Mouse (Mus musculus): ENCODE results near the gene Gm49366. TPM values are rescaled to one million over a fixed set of nuclear protein-coding genes. Genes with fewer than 3 reads are reported as not detected.
"Not testable (repeated sequence)": the region's sequence is repeated elsewhere in the genome, so short reads cannot be mapped to it uniquely, and the experiment has no call there.

The Gm49366 gene
- total RNA-seq, 1 experiment = not detected

GRCm38 (mm10) chr12:84000418-84000817 is 38.3 kb upstream of the Gm49366 start:
- Histone ChIP-seq H3K4me1 (ENCODE audit: control insufficient read depth in 2 of 2, insufficient read depth in 2 of 2, low read length in 2 of 2, poor library complexity in 1 of 2) (no peaks in the 10 kb centered on the region; a peak in 1 of 4 replicates), H3K36me3 (ENCODE audit: control insufficient read depth, insufficient read depth, low read length, poor library complexity, severe bottlenecking) (no peaks in the 10 kb centered on the region), H3K9ac (ENCODE audit: insufficient read depth, low read depth, low read length, poor library complexity, severe bottlenecking) (no peak overlapping the region), H3K9me3 (ENCODE audit: control insufficient read depth, insufficient read depth, low read depth, low read length) (peaks cover 2% of the 10 kb centered on the region; the same call in 1 of the 2 replicates), H3K4me3 (ENCODE audit: insufficient read depth in 1 of 2, low read depth in 1 of 2, low read length in 2 of 2, poor library complexity in 1 of 2, severe bottlenecking in 1 of 2) (no peak overlapping the region), H3K27ac (ENCODE audit: insufficient read depth, low read depth, low read length, poor library complexity, severe bottlenecking) (no peak overlapping the region)
- in situ Hi-C loops (cut with MboI; ENCODE audit: low sequenced_read_pairs in 2 of 2, unreplicated experiment in 2 of 2) = no loop called here
- DNase-seq (ENCODE audit: low read depth, low spot score) = no peak
- TF ChIP-seq HCFC1 (IDR thresholded peaks at IDR 0.05; ENCODE audit: borderline replicate concordance, insufficient read depth, low read length) (no peak), ZC3H11A (IDR thresholded peaks at IDR 0.05; ENCODE audit: borderline replicate concordance, low read depth, low read length) (no peak), ZNF384 (IDR thresholded peaks at IDR 0.05; ENCODE audit: low read depth, low read length) (no peak), MAFK (IDR thresholded peaks at IDR 0.05; ENCODE audit: insufficient read depth, low read depth, low read length) (no peak)

GRCm38 (mm10) chr12:84003866-84004265 is 34.9 kb upstream of the Gm49366 start:
- no peaks in the 10 kb centered on the region for H3K4me1 ChIP-seq (ENCODE audit: control insufficient read depth in 2 of 2, insufficient read depth in 2 of 2, low read length in 2 of 2, poor library complexity in 1 of 2)
- H3K9me3 ChIP-seq (ENCODE audit: control insufficient read depth, insufficient read depth, low read depth, low read length) = peaks cover 2% of the 10 kb centered on the region; the same call in 1 of the 2 replicates
- no peak overlapping the region for H3K27ac ChIP-seq (ENCODE audit: insufficient read depth, low read depth, low read length, poor library complexity, severe bottlenecking)
- DNase-seq (ENCODE audit: low read depth, low spot score) = no peak
- H3K9ac ChIP-seq (ENCODE audit: insufficient read depth, low read depth, low read length, poor library complexity, severe bottlenecking) = no peak overlapping the region
- TF ChIP-seq HCFC1 (IDR thresholded peaks at IDR 0.05; ENCODE audit: borderline replicate concordance, insufficient read depth, low read length) = no peak
- no peak for TF ChIP-seq MAFK (IDR thresholded peaks at IDR 0.05; ENCODE audit: insufficient read depth, low read depth, low read length)
- no peak for TF ChIP-seq ZNF384 (IDR thresholded peaks at IDR 0.05; ENCODE audit: low read depth, low read length)
- no peak for TF ChIP-seq ZC3H11A (IDR thresholded peaks at IDR 0.05; ENCODE audit: borderline replicate concordance, low read depth, low read length)
- no peak for TF ChIP-seq CHD2 (IDR thresholded peaks at IDR 0.05; ENCODE audit: low read depth, low read length)
- no peak overlapping the region for H3K4me3 ChIP-seq (ENCODE audit: insufficient read depth in 1 of 2, low read depth in 1 of 2, low read length in 2 of 2, poor library complexity in 1 of 2, severe bottlenecking in 1 of 2)
- no peaks in the 10 kb centered on the region for H3K36me3 ChIP-seq (ENCODE audit: control insufficient read depth, insufficient read depth, low read length, poor library complexity, severe bottlenecking)
- in situ Hi-C loops (cut with MboI; ENCODE audit: low sequenced_read_pairs in 2 of 2, unreplicated experiment in 2 of 2) = no loop called here

- H3K4me3 ChIP-seq (ENCODE audit: insufficient read depth in 1 of 2, low read depth in 1 of 2, low read length in 2 of 2, poor library complexity in 1 of 2, severe bottlenecking in 1 of 2) = no peak overlapping the region
- in situ Hi-C loops (cut with MboI; ENCODE audit: low sequenced_read_pairs in 2 of 2, unreplicated experiment in 2 of 2) = no loop called here
- peak overlapping the region; percentile 28; the same call in 1 of the 2 replicates for H3K27ac ChIP-seq (ENCODE audit: insufficient read depth, low read depth, low read length, poor library complexity, severe bottlenecking)
- no peak for DNase-seq (ENCODE audit: low read depth, low spot score)
- no peaks in the 10 kb centered on the region; the same call in 1 of the 2 replicates for H3K36me3 ChIP-seq (ENCODE audit: control insufficient read depth, insufficient read depth, low read length, poor library complexity, severe bottlenecking)
- no peak for TF ChIP-seq ZNF384 (IDR thresholded peaks at IDR 0.05; ENCODE audit: low read depth, low read length)
- no peak for TF ChIP-seq ZC3H11A (IDR thresholded peaks at IDR 0.05; ENCODE audit: borderline replicate concordance, low read depth, low read length)
- TF ChIP-seq MAFK (IDR thresholded peaks at IDR 0.05; ENCODE audit: insufficient read depth, low read depth, low read length) = no peak
- no peak for TF ChIP-seq HCFC1 (IDR thresholded peaks at IDR 0.05; ENCODE audit: borderline replicate concordance, insufficient read depth, low read length)
- no peak for TF ChIP-seq CHD2 (IDR thresholded peaks at IDR 0.05; ENCODE audit: low read depth, low read length)
- no peak overlapping the region for H3K9ac ChIP-seq (ENCODE audit: insufficient read depth, low read depth, low read length, poor library complexity, severe bottlenecking)
- H3K9me3 ChIP-seq (ENCODE audit: control insufficient read depth, insufficient read depth, low read depth, low read length) = peaks cover 2% of the 10 kb centered on the region; the same call in 1 of the 2 replicates
- no peaks in the 10 kb centered on the region for H3K4me1 ChIP-seq (ENCODE audit: control insufficient read depth in 2 of 2, insufficient read depth in 2 of 2, low read length in 2 of 2, poor library complexity in 1 of 2)
Observed at GRCm38 (mm10) chr12:84008251-84008650, 30.5 kb upstream of the Gm49366 start.

- peak overlapping the region in 1 of 2 experiments; percentile 54; a peak in 2 of 4 replicates for H3K4me3 ChIP-seq (ENCODE audit: insufficient read depth in 1 of 2, low read depth in 1 of 2, low read length in 2 of 2, poor library complexity in 1 of 2, severe bottlenecking in 1 of 2)
- TF ChIP-seq HCFC1 (IDR thresholded peaks at IDR 0.05; ENCODE audit: borderline replicate concordance, insufficient read depth, low read length) = no peak
- TF ChIP-seq ZC3H11A (IDR thresholded peaks at IDR 0.05; ENCODE audit: borderline replicate concordance, low read depth, low read length) = no peak
- no peak for TF ChIP-seq CHD2 (IDR thresholded peaks at IDR 0.05; ENCODE audit: low read depth, low read length)
- TF ChIP-seq MAFK (IDR thresholded peaks at IDR 0.05; ENCODE audit: insufficient read depth, low read depth, low read length) = no peak
- TF ChIP-seq ZNF384 (IDR thresholded peaks at IDR 0.05; ENCODE audit: low read depth, low read length) = no peak
- in situ Hi-C loops (cut with MboI; ENCODE audit: low sequenced_read_pairs in 2 of 2, unreplicated experiment in 2 of 2) = no loop called here
- H3K27ac ChIP-seq (ENCODE audit: insufficient read depth, low read depth, low read length, poor library complexity, severe bottlenecking) = no peak overlapping the region
- no peaks in the 10 kb centered on the region for H3K4me1 ChIP-seq (ENCODE audit: control insufficient read depth in 2 of 2, insufficient read depth in 2 of 2, low read length in 2 of 2, poor library complexity in 1 of 2)
- no peak for DNase-seq (ENCODE audit: low read depth, low spot score)
- no peaks in the 10 kb centered on the region; the same call in 1 of the 2 replicates for H3K36me3 ChIP-seq (ENCODE audit: control insufficient read depth, insufficient read depth, low read length, poor library complexity, severe bottlenecking)
- H3K9me3 ChIP-seq (ENCODE audit: control insufficient read depth, insufficient read depth, low read depth, low read length) = no peaks in the 10 kb centered on the region
- H3K9ac ChIP-seq (ENCODE audit: insufficient read depth, low read depth, low read length, poor library complexity, severe bottlenecking) = no peak overlapping the region
Observed at GRCm38 (mm10) chr12:84008729-84009128, 30.0 kb upstream of the Gm49366 start.

GRCm38 (mm10) chr12:84009171-84009965 is 29.4 kb upstream of the Gm49366 start, which contains the start of gene Acot1:
Acot1 (plus strand) TSS chr12:84009490.
- peak within 1 kb of the TSS; percentile 28; the same call in 1 of the 2 replicates for H3K27ac ChIP-seq (ENCODE audit: insufficient read depth, low read depth, low read length, poor library complexity, severe bottlenecking)
- H3K4me1 ChIP-seq (ENCODE audit: control insufficient read depth in 2 of 2, insufficient read depth in 2 of 2, low read length in 2 of 2, poor library complexity in 1 of 2); in situ Hi-C loops (cut with MboI; ENCODE audit: low sequenced_read_pairs in 2 of 2, unreplicated experiment in 2 of 2); H3K9me3 ChIP-seq (ENCODE audit: control insufficient read depth, insufficient read depth, low read depth, low read length); DNase-seq (ENCODE audit: low read depth, low spot score); H3K36me3 ChIP-seq (ENCODE audit: control insufficient read depth, insufficient read depth, low read length, poor library complexity, severe bottlenecking): not testable (repeated sequence)
- peak within 1 kb of the TSS; percentile 64 for H3K9ac ChIP-seq (ENCODE audit: insufficient read depth, low read depth, low read length, poor library complexity, severe bottlenecking)
- H3K4me3 ChIP-seq (ENCODE audit: insufficient read depth in 1 of 2, low read depth in 1 of 2, low read length in 2 of 2, poor library complexity in 1 of 2, severe bottlenecking in 1 of 2) = peak within 1 kb of the TSS; percentile 54 to 68

Data from ES-E14 (cell line).